Mouse (Mus musculus): ENCODE data around the gene Pdzd2. TPM values are rescaled to one million over a fixed set of nuclear protein-coding genes. Genes with fewer than 3 reads are reported as not detected.

The Pdzd2 gene
- polyA plus RNA-seq, 1 experiment = 4.2 TPM

DNA sequence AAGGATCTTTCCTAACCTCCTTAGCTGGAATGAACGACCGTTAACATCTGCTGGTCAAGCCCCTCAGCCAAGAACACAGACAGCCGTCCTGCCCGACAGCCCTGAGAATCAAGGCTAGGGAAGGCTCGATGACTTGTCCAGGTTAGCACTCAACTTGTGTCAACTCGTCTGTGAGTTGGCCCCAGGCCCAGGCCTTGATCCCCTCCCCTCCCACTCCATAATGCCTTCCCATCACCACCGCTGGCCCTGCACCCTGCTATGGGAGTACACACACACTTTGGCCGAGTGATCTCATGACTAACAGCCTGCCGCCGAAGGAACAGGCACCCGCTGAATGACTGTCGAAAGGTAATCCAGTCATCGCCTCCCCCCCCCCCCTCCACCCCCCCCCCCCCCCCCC lies 355.0 kb downstream of the Pdzd2 start:
- DNase-seq = no peak
- no peaks in the 10 kb centered on the region for H3K4me1 ChIP-seq (replicated peaks; ENCODE audit: control insufficient read depth, insufficient read depth, low read length)
- H3K27me3 ChIP-seq (ENCODE audit: control insufficient read depth, insufficient read depth, low read length) = no peaks in the 10 kb centered on the region
- no peak overlapping the region for H3K4me3 ChIP-seq (ENCODE audit: control insufficient read depth, insufficient read depth, low read length)
- no peak for TF ChIP-seq CTCF (IDR thresholded peaks at IDR 0.05; ENCODE audit: borderline replicate concordance, control insufficient read depth, extremely low read depth, insufficient read depth, low read length, poor library complexity)
- no peak for TF ChIP-seq POLR2A (IDR thresholded peaks at IDR 0.05; ENCODE audit: control insufficient read depth, extremely low read depth, insufficient read depth, low read length, poor library complexity)
- H3K27ac ChIP-seq (ENCODE audit: control insufficient read depth, insufficient read depth, low read length) = no peak overlapping the region
- H3K36me3 ChIP-seq (ENCODE audit: control insufficient read depth, insufficient read depth, low read length) = no peaks in the 10 kb centered on the region
- 95% methylated on average over 13 of the region's 13 CpGs for WGBS

DNA sequence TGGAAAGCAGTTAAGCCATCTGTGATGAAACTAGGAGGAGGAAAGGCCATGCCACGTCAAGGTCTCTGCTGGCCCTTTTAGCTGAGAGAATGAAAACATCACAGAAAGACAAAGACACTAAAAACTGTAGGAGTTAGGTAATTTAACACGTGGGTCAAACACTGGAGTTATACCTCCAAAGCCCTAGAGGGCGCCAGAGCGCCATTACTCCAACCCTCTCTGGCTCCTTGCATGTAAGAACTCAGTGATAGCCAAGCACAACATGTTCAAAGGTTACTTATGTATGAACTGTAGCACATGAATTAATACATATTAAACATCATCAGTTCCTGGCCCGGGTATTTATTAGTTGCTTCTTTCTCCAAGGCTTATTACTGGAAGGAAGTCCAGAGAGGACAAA lies 359.2 kb downstream of the Pdzd2 start:
- TF ChIP-seq CTCF (IDR thresholded peaks at IDR 0.05; ENCODE audit: borderline replicate concordance, control insufficient read depth, extremely low read depth, insufficient read depth, low read length, poor library complexity) = no peak
- TF ChIP-seq POLR2A (IDR thresholded peaks at IDR 0.05; ENCODE audit: control insufficient read depth, extremely low read depth, insufficient read depth, low read length, poor library complexity) = no peak
- Histone ChIP-seq H3K27me3 (ENCODE audit: control insufficient read depth, insufficient read depth, low read length) (no peaks in the 10 kb centered on the region), H3K36me3 (ENCODE audit: control insufficient read depth, insufficient read depth, low read length) (no peaks in the 10 kb centered on the region), H3K4me1 (replicated peaks; ENCODE audit: control insufficient read depth, insufficient read depth, low read length) (peaks cover 12% of the 10 kb centered on the region), H3K27ac (ENCODE audit: control insufficient read depth, insufficient read depth, low read length) (no peak overlapping the region), H3K4me3 (ENCODE audit: control insufficient read depth, insufficient read depth, low read length) (no peak overlapping the region)
- 46% methylated on average over 5 of the region's 5 CpGs for WGBS
- peak; percentile 71 for DNase-seq

DNA sequence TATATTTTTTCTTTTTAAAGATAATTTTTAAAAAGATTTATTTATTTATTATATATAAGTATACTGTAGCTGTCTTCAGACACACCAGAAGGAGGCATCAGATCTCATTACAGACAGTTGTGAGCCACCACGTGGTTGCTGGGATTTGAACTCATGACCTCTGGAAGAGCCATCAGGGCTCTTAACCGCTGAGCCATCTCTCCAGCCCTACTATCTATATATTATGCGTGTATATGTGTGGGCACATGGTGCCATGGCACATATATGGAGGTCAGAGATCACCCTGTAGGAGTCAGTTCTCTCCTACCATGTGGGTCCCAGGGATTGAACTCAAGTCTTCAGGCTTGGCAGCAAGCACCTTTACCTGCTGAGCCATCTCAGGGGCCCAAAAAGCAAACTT lies 359.7 kb downstream of the Pdzd2 start:
- Histone ChIP-seq H3K4me3 (ENCODE audit: control insufficient read depth, insufficient read depth, low read length) (no peak overlapping the region), H3K36me3 (ENCODE audit: control insufficient read depth, insufficient read depth, low read length) (no peaks in the 10 kb centered on the region), H3K27me3 (ENCODE audit: control insufficient read depth, insufficient read depth, low read length) (no peaks in the 10 kb centered on the region), H3K27ac (ENCODE audit: control insufficient read depth, insufficient read depth, low read length) (no peak overlapping the region), H3K4me1 (replicated peaks; ENCODE audit: control insufficient read depth, insufficient read depth, low read length) (peaks cover 17% of the 10 kb centered on the region)
- TF ChIP-seq POLR2A (IDR thresholded peaks at IDR 0.05; ENCODE audit: control insufficient read depth, extremely low read depth, insufficient read depth, low read length, poor library complexity) (no peak), CTCF (IDR thresholded peaks at IDR 0.05; ENCODE audit: borderline replicate concordance, control insufficient read depth, extremely low read depth, insufficient read depth, low read length, poor library complexity) (no peak)
- WGBS = 96% methylated on average over 3 of the region's 3 CpGs
- no peak for DNase-seq

GRCm38 (mm10) chr15:12377800-12378199 lies 361.9 kb downstream of the Pdzd2 start:
- WGBS = 90% methylated on average over 10 of the region's 10 CpGs
- no peak overlapping the region for H3K4me3 ChIP-seq (ENCODE audit: control insufficient read depth, insufficient read depth, low read length)
- H3K36me3 ChIP-seq (ENCODE audit: control insufficient read depth, insufficient read depth, low read length) = no peaks in the 10 kb centered on the region
- peaks cover 18% of the 10 kb centered on the region for H3K4me1 ChIP-seq (replicated peaks; ENCODE audit: control insufficient read depth, insufficient read depth, low read length)
- H3K27ac ChIP-seq (ENCODE audit: control insufficient read depth, insufficient read depth, low read length) = no peak overlapping the region
- no peaks in the 10 kb centered on the region for H3K27me3 ChIP-seq (ENCODE audit: control insufficient read depth, insufficient read depth, low read length)
- TF ChIP-seq CTCF (IDR thresholded peaks at IDR 0.05; ENCODE audit: borderline replicate concordance, control insufficient read depth, extremely low read depth, insufficient read depth, low read length, poor library complexity) (no peak), POLR2A (IDR thresholded peaks at IDR 0.05; ENCODE audit: control insufficient read depth, extremely low read depth, insufficient read depth, low read length, poor library complexity) (no peak)
- DNase-seq = no peak

DNA sequence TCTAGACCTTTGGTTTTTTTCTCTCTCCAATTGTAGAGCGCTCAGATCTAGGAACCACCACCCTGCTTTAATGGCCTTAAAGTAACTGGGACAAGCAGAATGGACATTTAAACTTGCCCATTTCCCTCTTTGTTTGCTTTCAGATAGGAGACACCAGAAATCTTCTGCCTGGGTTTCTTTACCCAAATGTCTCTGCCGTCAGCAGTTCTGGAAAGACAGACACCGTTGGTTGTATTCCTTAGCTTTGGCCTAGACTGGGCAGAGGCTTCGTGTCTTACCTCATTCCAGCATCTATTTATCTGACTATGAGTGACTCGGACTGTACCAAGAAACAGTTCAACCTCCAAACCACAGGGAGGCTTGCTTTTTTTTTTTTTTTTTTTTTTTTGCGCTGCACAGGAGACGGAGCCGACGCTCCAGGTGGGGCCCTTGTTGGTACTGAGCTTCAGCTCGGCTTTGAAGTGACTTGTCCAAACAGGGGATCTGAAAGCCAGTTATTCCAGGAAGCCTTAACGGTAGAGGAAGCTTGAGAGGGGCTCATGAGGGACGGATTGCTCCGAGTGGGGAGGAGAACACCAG lies 363.1 kb downstream of the Pdzd2 start:
- Histone ChIP-seq H3K4me3 (ENCODE audit: control insufficient read depth, insufficient read depth, low read length) (no peak overlapping the region), H3K27me3 (ENCODE audit: control insufficient read depth, insufficient read depth, low read length) (no peaks in the 10 kb centered on the region), H3K4me1 (replicated peaks; ENCODE audit: control insufficient read depth, insufficient read depth, low read length) (peaks cover 18% of the 10 kb centered on the region), H3K36me3 (ENCODE audit: control insufficient read depth, insufficient read depth, low read length) (no peaks in the 10 kb centered on the region), H3K27ac (ENCODE audit: control insufficient read depth, insufficient read depth, low read length) (no peak overlapping the region)
- TF ChIP-seq POLR2A (IDR thresholded peaks at IDR 0.05; ENCODE audit: control insufficient read depth, extremely low read depth, insufficient read depth, low read length, poor library complexity) (no peak), CTCF (IDR thresholded peaks at IDR 0.05; ENCODE audit: borderline replicate concordance, control insufficient read depth, extremely low read depth, insufficient read depth, low read length, poor library complexity) (no peak)
- DNase-seq = no peak
- 7% methylated on average over 13 of the region's 13 CpGs for WGBS

- Histone ChIP-seq H3K27ac (ENCODE audit: control insufficient read depth, insufficient read depth, low read length) (no peak overlapping the region), H3K4me1 (replicated peaks; ENCODE audit: control insufficient read depth, insufficient read depth, low read length) (peaks cover 20% of the 10 kb centered on the region), H3K27me3 (ENCODE audit: control insufficient read depth, insufficient read depth, low read length) (no peaks in the 10 kb centered on the region), H3K4me3 (ENCODE audit: control insufficient read depth, insufficient read depth, low read length) (peak overlapping the region; percentile 43), H3K36me3 (ENCODE audit: control insufficient read depth, insufficient read depth, low read length) (no peaks in the 10 kb centered on the region)
- peak; percentile 89 for DNase-seq
- peak; percentile 91 for TF ChIP-seq CTCF (IDR thresholded peaks at IDR 0.05; ENCODE audit: borderline replicate concordance, control insufficient read depth, extremely low read depth, insufficient read depth, low read length, poor library complexity)
- no peak for TF ChIP-seq POLR2A (IDR thresholded peaks at IDR 0.05; ENCODE audit: control insufficient read depth, extremely low read depth, insufficient read depth, low read length, poor library complexity)
- WGBS = 5% methylated on average over 19 of the region's 19 CpGs
These were observed 363.9 kb downstream of the Pdzd2 start for GRCm38 (mm10) chr15:12375641-12376311.
